Mouse (Mus musculus) neural tube, embryonic 14.5 days (tissue): Measurements from ENCODE around the gene H2afj. TPM values are rescaled to one million over a fixed set of nuclear protein-coding genes. Genes with fewer than 3 reads are reported as not detected.

ENCODE experiments used
- ATAC-seq: fragments of 200-750 bp; cut with Nextera tagmentation; 2 replicates; pipeline ENCODE4 v1.8.0; 2017; ENCODE audit warnings: low read depth, mild to moderate bottlenecking, moderate TSS enrichment, moderate library complexity
- H3K27ac ChIP-seq: fragments of 300-500 bp; sonication (generic); 2 replicates; pipeline ENCODE4 v1.5.1; 2014; ENCODE audit warnings: low read depth, mild to moderate bottlenecking, control low read depth, low read length, moderate library complexity, mixed read lengths
- H3K27me3 ChIP-seq: fragments of 300-500 bp; sonication (generic); 2 replicates; pipeline ENCODE4 v1.6.1; 2014; ENCODE audit warnings: low read length; ENCODE audit not compliant: control insufficient read depth, insufficient read depth
- H3K36me3 ChIP-seq: fragments of 300-500 bp; sonication (generic); 2 replicates; pipeline ENCODE4 v1.6.1; 2014; ENCODE audit warnings: low read length, mixed read lengths; ENCODE audit not compliant: control insufficient read depth, insufficient read depth
- H3K4me1 ChIP-seq: fragments of 300-500 bp; sonication (generic); 2 replicates; pipeline ENCODE4 v1.6.1; 2014; ENCODE audit warnings: low read length; ENCODE audit not compliant: control insufficient read depth, insufficient read depth
- H3K4me2 ChIP-seq: fragments of 300-500 bp; sonication (generic); 2 replicates; pipeline ENCODE4 v1.6.1; 2014; ENCODE audit warnings: mild to moderate bottlenecking, low read depth, low read length, control low read depth
- H3K4me3 ChIP-seq: fragments of 300-500 bp; sonication (generic); 2 replicates; pipeline ENCODE4 v1.5.1; 2014; ENCODE audit warnings: low read depth, low read length, control low read depth, mixed read lengths
- H3K9ac ChIP-seq: fragments of 300-500 bp; sonication (generic); replicated peaks from 2 replicates; pipeline ENCODE4 v1.6.1; 2014; ENCODE audit warnings: low read depth, mild to moderate bottlenecking, control low read depth, low read length, mixed read lengths
- H3K9me3 ChIP-seq: fragments of 300-500 bp; sonication (generic); 2 replicates; pipeline ENCODE4 v1.6.1; 2016; ENCODE audit warnings: low read length; ENCODE audit not compliant: control insufficient read depth
- WGBS: fragments of 180-500 bp; shearing (Covaris S2); extraction: QIAGEN DNeasy Blood & Tissue Kit; methylation state at CpG from one replicate; pipeline ENCODE4 v1.1.7; 2014; 5-methylcytosine and 5-hydroxymethylcytosine counted together
- polyA plus RNA-seq: library from polyadenylated mRNA; unstranded; fragments of >200 nt; fragmentation: Nextera tagmentation; extraction: Ambion mirVana; gene quantifications from 2 replicates; pipeline ENCODE4 v1.2.1, GENCODE M21; 2014

H2afj gene
- polyA plus RNA-seq, 1 experiment from 2014 or later = 92.1 TPM

DNA sequence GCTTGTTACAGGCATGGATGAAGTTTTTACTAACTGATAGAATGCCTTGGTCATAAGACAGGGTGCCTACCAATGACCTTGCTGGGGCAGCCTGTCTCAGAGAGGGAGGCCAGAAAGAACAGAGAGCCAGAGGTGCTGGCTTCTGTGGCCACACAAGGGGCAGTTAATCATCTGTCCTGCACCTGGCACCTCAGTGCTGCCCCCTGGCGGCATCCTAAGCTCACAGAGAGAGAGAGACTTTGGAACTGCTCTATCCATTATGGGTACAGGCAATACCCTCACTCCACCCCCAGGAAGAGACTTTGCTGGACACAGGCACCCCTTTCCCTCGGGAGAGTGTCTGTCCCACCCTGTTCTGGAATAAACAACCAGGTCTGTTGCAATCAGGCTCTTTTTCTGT is 39.7 kb downstream of the H2afj start:
- Histone ChIP-seq H3K27me3 (no peaks in the 10 kb centered on the region), H3K9ac (no peak overlapping the region), H3K36me3 (no peaks in the 10 kb centered on the region), H3K9me3 (no peaks in the 10 kb centered on the region), H3K27ac (no peak overlapping the region), H3K4me1 (no peaks in the 10 kb centered on the region), H3K4me2 (no peak overlapping the region), H3K4me3 (no peak overlapping the region)
- 34% methylated on average over 2 of the region's 2 CpGs for WGBS
- no peak for ATAC-seq

DNA sequence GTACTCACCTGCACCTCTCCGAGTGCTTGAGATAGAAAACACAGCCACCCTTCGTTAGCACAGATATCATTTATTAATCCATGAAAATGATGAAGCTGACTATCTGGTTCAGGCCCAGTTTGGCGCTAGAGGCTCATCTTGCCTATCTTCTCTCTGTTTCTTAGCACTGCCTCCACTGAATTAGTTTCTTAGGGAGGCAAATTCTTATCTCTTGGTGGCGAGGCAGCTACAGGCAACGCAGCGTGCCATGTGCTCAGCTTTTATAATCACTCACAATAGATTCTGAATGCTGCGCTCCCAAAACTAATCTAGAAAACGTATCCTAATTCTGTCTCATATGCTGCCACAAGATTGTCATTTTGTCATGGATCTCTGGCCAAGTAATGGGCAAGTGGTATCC is 40.4 kb downstream of the H2afj start:
- Histone ChIP-seq H3K4me1 (no peaks in the 10 kb centered on the region), H3K4me2 (no peak overlapping the region), H3K9me3 (no peaks in the 10 kb centered on the region), H3K27ac (no peak overlapping the region), H3K36me3 (no peaks in the 10 kb centered on the region), H3K9ac (no peak overlapping the region), H3K27me3 (no peaks in the 10 kb centered on the region), H3K4me3 (no peak overlapping the region)
- WGBS = 87% methylated on average over 8 of the region's 8 CpGs
- ATAC-seq = no peak

DNA sequence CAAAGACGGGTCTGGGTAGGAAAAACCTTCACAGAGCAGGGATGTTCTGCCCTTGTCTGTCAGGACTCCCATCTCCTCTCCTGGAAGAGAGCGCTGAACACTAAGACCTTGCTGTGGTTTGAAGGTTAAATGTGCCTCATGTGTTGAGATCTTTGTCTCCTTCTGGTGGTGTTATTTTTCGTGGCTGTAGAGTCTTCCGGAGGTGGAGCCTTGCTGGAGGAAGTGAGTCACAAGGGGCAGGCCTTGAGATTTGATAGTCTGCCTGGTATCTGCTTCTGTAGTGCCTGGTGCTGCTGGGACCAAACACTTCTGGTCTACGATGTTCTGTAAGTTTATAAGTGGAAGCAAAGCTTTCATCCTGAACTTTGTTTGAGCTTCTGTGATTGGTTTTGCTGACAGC is 40.9 kb downstream of the H2afj start:
- no peaks in the 10 kb centered on the region for H3K9me3 ChIP-seq
- no peak overlapping the region for H3K9ac ChIP-seq
- H3K36me3 ChIP-seq = no peaks in the 10 kb centered on the region
- no peak for ATAC-seq
- 91% methylated on average over 5 of the region's 5 CpGs for WGBS
- H3K27ac ChIP-seq = no peak overlapping the region
- H3K4me3 ChIP-seq = no peak overlapping the region
- no peak overlapping the region for H3K4me2 ChIP-seq
- H3K4me1 ChIP-seq = no peaks in the 10 kb centered on the region
- no peaks in the 10 kb centered on the region for H3K27me3 ChIP-seq

DNA sequence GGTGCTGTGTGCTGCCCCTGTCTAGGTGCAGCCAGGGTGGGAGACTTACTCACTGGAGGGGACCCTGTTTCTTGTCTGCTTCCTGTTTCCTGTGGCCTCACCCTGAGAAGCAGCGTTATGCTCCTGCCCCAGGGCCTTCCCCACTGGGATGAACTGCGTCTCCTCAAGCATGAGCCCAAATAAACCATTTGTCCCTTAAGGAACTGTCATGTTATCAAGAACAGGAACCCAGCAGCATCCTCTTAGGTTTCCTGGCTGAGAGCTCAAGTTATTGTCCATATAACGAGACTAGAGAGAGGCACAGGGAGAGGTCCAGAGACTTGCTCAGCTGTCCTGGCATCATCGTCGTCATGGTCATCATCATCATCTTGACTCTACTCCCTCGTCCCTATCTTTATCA is 42.2 kb downstream of the H2afj start:
- Histone ChIP-seq H3K4me1 (no peaks in the 10 kb centered on the region), H3K4me2 (no peak overlapping the region), H3K27me3 (no peaks in the 10 kb centered on the region), H3K9ac (no peak overlapping the region), H3K9me3 (no peaks in the 10 kb centered on the region), H3K4me3 (no peak overlapping the region), H3K27ac (no peak overlapping the region), H3K36me3 (no peaks in the 10 kb centered on the region)
- no peak for ATAC-seq
- 84% methylated on average over 6 of the region's 6 CpGs for WGBS

DNA sequence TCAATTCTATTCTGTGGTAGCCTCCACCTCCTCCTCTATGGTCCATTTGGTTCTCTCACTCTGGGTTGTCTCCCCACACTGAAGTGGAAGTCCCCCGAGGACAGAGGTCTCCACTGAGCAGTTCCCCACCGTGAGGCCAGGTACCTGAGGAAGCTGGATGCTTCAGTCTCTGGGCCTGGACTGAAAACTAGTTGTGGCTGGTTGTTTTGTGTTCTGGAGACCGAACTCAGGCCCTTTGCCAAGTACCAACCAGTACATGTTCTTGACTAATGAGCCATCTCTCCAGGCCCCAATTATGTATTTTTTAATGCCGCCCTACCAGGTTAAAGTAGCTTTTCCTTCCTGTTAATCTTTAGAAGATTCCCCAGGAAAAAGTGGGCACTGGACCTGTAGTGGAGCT is 44.3 kb downstream of the H2afj start:
- H3K4me2 ChIP-seq = no peak overlapping the region
- H3K36me3 ChIP-seq = no peaks in the 10 kb centered on the region
- 84% methylated on average over 4 of the region's 4 CpGs for WGBS
- no peaks in the 10 kb centered on the region for H3K9me3 ChIP-seq
- H3K9ac ChIP-seq = no peak overlapping the region
- no peak overlapping the region for H3K4me3 ChIP-seq
- no peak overlapping the region for H3K27ac ChIP-seq
- no peak for ATAC-seq
- no peaks in the 10 kb centered on the region for H3K27me3 ChIP-seq
- H3K4me1 ChIP-seq = no peaks in the 10 kb centered on the region

DNA sequence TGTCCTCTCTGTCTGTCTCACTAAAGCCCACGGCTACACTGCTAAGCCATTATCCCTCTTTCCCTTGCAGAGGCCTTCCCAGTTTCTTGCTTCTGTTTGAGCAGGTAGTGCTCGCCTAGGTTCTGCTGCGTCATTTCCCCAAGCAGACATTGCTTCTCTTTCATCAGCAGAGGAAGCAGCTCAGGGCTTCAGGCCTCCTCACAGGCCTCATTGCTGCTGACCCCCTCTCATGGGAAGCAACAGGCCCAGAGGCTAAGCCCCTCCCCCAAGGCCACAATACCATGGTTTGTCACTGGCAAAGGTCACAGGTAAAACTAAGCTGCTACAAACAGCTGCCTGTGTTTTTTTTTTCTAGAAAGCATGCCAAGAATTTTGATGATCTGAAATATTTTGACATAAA is 44.7 kb downstream of the H2afj start:
- no peak overlapping the region for H3K27ac ChIP-seq
- no peaks in the 10 kb centered on the region for H3K27me3 ChIP-seq
- ATAC-seq = no peak
- H3K9ac ChIP-seq = no peak overlapping the region
- WGBS = 61% methylated on average over 3 of the region's 3 CpGs
- no peaks in the 10 kb centered on the region for H3K9me3 ChIP-seq
- no peaks in the 10 kb centered on the region for H3K4me1 ChIP-seq
- H3K4me2 ChIP-seq = no peak overlapping the region
- no peaks in the 10 kb centered on the region for H3K36me3 ChIP-seq
- no peak overlapping the region for H3K4me3 ChIP-seq

DNA sequence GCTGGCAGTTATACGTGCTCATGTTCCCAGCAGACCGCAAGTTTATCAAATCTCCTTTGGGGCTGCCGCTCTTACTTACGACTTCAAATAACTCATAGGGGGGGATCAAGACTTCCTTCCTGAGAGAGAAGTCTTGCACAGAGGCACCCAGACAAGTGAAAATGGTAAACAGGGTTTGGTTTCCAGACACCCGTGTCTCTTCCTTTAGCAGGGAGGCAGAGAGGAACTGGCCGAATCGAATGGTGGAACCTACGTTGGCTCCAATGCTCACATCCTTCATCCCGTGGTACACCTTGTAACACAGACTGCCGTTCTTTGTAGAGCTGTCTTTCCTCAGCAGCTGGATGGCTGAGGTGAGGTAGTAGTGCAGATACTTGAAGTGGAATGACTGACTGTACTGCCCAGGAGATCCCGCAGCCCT is 46.3 kb downstream of the H2afj start:
- Histone ChIP-seq H3K9me3 (no peaks in the 10 kb centered on the region), H3K36me3 (no peaks in the 10 kb centered on the region), H3K27ac (no peak overlapping the region), H3K27me3 (no peaks in the 10 kb centered on the region), H3K4me1 (no peaks in the 10 kb centered on the region), H3K9ac (no peak overlapping the region), H3K4me2 (no peak overlapping the region), H3K4me3 (no peak overlapping the region)
- WGBS = 94% methylated on average over 11 of the region's 11 CpGs
- ATAC-seq = no peak

DNA sequence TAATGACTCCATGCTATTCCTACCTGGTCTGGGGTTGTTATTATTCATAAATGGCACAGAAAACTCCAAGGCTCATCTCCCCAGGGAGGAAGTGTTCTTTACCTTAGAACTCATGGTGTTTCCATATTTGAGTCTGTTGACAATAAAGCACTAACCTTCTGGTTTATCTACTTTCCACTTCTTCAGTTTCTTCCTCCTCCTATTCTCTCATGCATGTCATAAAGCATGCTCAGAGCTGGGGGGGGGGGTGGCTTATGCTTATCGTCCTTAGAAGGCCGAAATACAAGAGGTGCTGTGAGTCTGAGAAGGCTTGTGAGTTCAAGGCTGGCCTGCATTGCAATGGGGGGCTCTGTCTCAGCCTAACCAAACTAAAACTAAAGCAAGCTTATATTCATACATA is 47.1 kb downstream of the H2afj start:
- 67% methylated on average over 2 of the region's 2 CpGs for WGBS
- Histone ChIP-seq H3K27ac (no peak overlapping the region), H3K36me3 (no peaks in the 10 kb centered on the region), H3K4me2 (no peak overlapping the region), H3K9me3 (no peaks in the 10 kb centered on the region), H3K9ac (no peak overlapping the region), H3K4me1 (no peaks in the 10 kb centered on the region), H3K27me3 (no peaks in the 10 kb centered on the region), H3K4me3 (no peak overlapping the region)
- ATAC-seq = no peak

DNA sequence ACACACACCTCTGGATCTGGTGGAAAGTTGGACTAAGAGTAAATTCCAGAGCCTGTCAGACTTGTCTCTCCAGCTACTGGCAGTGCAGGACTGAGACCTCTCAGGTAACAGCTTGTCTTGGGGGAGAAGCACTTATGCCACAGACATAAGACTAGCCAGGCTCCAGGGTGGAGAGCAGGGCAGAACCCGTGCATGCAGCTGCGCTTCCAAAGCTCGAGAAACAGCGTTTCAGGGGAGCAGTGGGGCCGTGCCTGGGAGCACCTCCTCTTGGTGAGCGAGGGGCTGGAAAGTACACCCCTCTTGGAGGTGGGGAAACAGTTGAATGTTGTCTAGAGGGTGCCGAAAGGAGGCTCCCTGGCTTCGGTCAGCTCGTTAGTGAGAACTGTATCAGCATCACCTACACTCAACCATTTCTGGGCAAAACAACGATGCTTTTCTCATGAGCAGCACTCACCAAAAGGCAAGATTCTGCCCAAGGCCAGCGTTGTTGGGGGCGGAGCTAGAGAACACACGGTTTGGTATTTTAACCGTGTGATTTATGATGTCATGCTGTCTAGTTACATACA is 48.1 kb downstream of the H2afj start:
- Histone ChIP-seq H3K4me3 (no peak overlapping the region), H3K4me2 (no peak overlapping the region)
- WGBS = 68% methylated on average over 14 of the region's 14 CpGs

More for the DNA sequence above, 48.1 kb downstream of the H2afj start:
- Histone ChIP-seq H3K9me3 (no peaks in the 10 kb centered on the region), H3K27ac (no peak overlapping the region), H3K4me1 (no peaks in the 10 kb centered on the region), H3K27me3 (no peaks in the 10 kb centered on the region), H3K36me3 (no peaks in the 10 kb centered on the region), H3K9ac (no peak overlapping the region)
- ATAC-seq = no peak
